Mouse (Mus musculus): ENCODE measurements around the gene Nectin4.

DNA sequence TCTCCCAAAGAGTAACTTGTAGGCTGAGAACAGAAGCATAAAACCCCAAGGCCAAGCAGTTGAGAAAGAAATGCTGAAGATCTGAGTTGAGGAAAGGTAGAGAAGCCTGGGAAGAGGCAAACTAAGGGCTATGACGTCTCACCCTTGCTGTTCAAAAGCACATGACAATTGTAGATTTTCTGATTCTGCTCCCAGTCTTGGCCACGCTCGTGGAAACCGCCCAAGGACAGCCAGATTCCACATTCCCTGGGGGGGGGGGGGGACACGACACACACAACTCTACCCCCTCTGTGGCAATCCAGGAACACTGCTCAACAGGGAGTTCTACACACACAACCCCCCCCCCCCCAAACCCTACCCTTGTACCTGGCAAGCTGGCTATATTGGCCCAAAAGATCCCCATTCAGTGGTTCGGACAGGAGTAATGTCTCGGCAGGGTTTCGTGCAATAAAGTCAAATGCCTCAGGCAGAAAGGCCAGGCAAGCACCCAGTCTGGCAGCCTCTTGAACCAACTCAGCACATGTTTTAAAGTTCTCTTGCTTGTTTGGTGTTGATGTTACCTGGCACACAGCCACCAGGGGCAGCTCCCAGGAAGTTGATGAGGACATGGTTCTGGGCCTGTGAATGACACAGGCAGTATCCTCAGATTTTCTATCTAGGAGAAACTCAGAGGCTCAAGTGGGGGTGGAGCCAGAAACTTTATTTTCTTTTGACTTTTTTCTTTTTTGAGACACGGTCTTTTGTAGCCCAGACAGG, 25.8 kb upstream of the Nectin4 start:
- TF ChIP-seq CTCF (IDR thresholded peaks at IDR 0.05; ENCODE audit: extremely low read depth, insufficient read depth, low read length) (no peak), POLR2A (IDR thresholded peaks at IDR 0.05; ENCODE audit: extremely low read depth, insufficient read depth, low read length) (no peak)
